Comparison of ENCODE assay signal across 9 mouse cellular contexts in the genomic region with DNA sequence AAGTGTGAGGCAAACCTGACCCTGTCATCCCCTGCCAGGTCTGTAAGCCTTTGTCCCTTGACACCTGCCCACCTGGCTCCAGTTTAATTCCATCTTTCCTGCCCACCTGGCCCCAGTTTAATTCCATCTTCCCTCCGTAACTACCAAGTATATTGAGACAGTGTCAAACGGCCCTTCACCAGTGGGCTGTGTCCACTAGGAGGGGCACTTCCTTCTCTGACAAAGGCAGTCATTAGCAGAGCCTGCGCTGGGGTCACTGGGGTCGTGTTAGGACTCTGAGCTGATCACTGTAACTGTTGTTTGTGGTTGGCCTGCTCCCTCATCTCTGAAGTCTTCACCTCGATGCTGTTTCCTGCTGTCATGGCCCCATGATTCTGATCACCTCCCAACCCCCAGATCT. TPM values are rescaled to one million over a fixed set of nuclear protein-coding genes. Genes with fewer than 3 reads are reported as not detected.
DNase-seq lines count a peak whose midpoint lies in the region; ATAC-seq and TF ChIP-seq lines count a peak whose summit lies in the region.
"Had no signal": no experiment of that assay in that cellular context is flagged by ENCODE, and none has a peak within 500 bp of the region (broad histone marks: within the 10 kb centered on the region; RNA-seq: fewer than 3 reads in every experiment).

No protein-coding gene starts in this region.

- H3K4me3 ChIP-seq in kidney, embryonic 16.5 days (ENCODE audit: low read length): no peak overlapping the region
- H3K4me3 ChIP-seq in ES-E14 (ENCODE audit: insufficient read depth in 1 of 2, low read depth in 1 of 2, low read length in 2 of 2, poor library complexity in 1 of 2, severe bottlenecking in 1 of 2): no peak overlapping the region
- H3K4me3 ChIP-seq: embryonic facial prominence, embryonic 12.5 days had no signal

- no peaks in the 10 kb centered on the region for H3K9me3 ChIP-seq in kidney, embryonic 16.5 days (ENCODE audit: low read length)
- H3K9me3 ChIP-seq in ES-E14 (ENCODE audit: control insufficient read depth, insufficient read depth, low read depth, low read length): no peaks in the 10 kb centered on the region
- H3K9me3 ChIP-seq: embryonic facial prominence, embryonic 12.5 days had no signal

- H3K4me1 ChIP-seq in kidney, embryonic 16.5 days (ENCODE audit: insufficient read depth, low read length): peaks cover 6% of the 10 kb centered on the region; the same call in 1 of the 2 replicates
- peaks cover 0 to 4% of the 10 kb centered on the region in 2 experiments; a peak in 1 of 4 replicates for H3K4me1 ChIP-seq in ES-E14 (ENCODE audit: control insufficient read depth in 2 of 2, insufficient read depth in 2 of 2, low read length in 2 of 2, poor library complexity in 1 of 2)
- H3K4me1 ChIP-seq: embryonic facial prominence, embryonic 12.5 days had no signal

- in situ Hi-C loops in ES-E14 (cut with MboI; ENCODE audit: low sequenced_read_pairs in 2 of 2, unreplicated experiment in 2 of 2): no loop called here

- H3K4me2 ChIP-seq in kidney, embryonic 16.5 days (replicated peaks; ENCODE audit: low read depth, low read length): no peak overlapping the region
- H3K4me2 ChIP-seq: embryonic facial prominence, embryonic 12.5 days; heart, embryonic 11.5 days had no signal

- intact Hi-C loops in left cerebral cortex, postnatal 14 days (cut with DNase I): no loop called here

- no peak overlapping the region for H3K9ac ChIP-seq in kidney, embryonic 16.5 days (replicated peaks; ENCODE audit: low read length)
- 0 out of 2 replicates have a peak overlapping the region, but pooled peaks have one; percentile 12 for H3K9ac ChIP-seq in ES-E14 (ENCODE audit: insufficient read depth, low read depth, low read length, poor library complexity, severe bottlenecking)
- H3K9ac ChIP-seq: embryonic facial prominence, embryonic 12.5 days had no signal

- H3K27me3 ChIP-seq in kidney, embryonic 16.5 days (ENCODE audit: insufficient read depth, low read length): no peaks in the 10 kb centered on the region
- H3K27me3 ChIP-seq: embryonic facial prominence, embryonic 12.5 days had no signal

- no peak for ATAC-seq in kidney, embryonic 16.5 days (ENCODE audit: low FRiP score, low TSS enrichment)
- ATAC-seq in erythroid progenitor cell, adult 5-6 weeks (replicated peaks; ENCODE audit: low FRiP score, poor library complexity, severe bottlenecking): no peak

- H3K36me3 ChIP-seq in kidney, embryonic 16.5 days (ENCODE audit: insufficient read depth, low read length): no peaks in the 10 kb centered on the region
- no peaks in the 10 kb centered on the region for H3K36me3 ChIP-seq in ES-E14 (ENCODE audit: control insufficient read depth, insufficient read depth, low read length, poor library complexity, severe bottlenecking)
- H3K36me3 ChIP-seq: embryonic facial prominence, embryonic 12.5 days had no signal

- 42% methylated on average over 5 of the region's 5 CpGs for WGBS in kidney, embryonic 16.5 days

- no peak overlapping the region for H3K27ac ChIP-seq in kidney, embryonic 16.5 days (ENCODE audit: low read length)
- H3K27ac ChIP-seq in ES-E14 (ENCODE audit: insufficient read depth, low read depth, low read length, poor library complexity, severe bottlenecking): no peak overlapping the region
- H3K27ac ChIP-seq: embryonic facial prominence, embryonic 12.5 days had no signal

- peak; percentile 31 for DNase-seq in kidney, adult 18-20 months
- DNase-seq in B cell, adult 2 months: peak; percentile 17 to 25
- no peak for DNase-seq in ES-E14 (ENCODE audit: low read depth, low spot score)
- DNase-seq in kidney, postnatal 14 days: peak; percentile 27
- no peak for DNase-seq in left cerebral cortex, postnatal 14 days (ENCODE audit: low spot score in 2 of 2)

TF ChIP-seq in ES-E14, 5 proteins besides CTCF, POLR2A, EP300 and RAD21:
- TF ChIP-seq HCFC1 (IDR thresholded peaks at IDR 0.05; ENCODE audit: borderline replicate concordance, insufficient read depth, low read length) (no peak), ZNF384 (IDR thresholded peaks at IDR 0.05; ENCODE audit: low read depth, low read length) (no peak), MAFK (IDR thresholded peaks at IDR 0.05; ENCODE audit: insufficient read depth, low read depth, low read length) (no peak), ZC3H11A (IDR thresholded peaks at IDR 0.05; ENCODE audit: borderline replicate concordance, low read depth, low read length) (no peak), CHD2 (IDR thresholded peaks at IDR 0.05; ENCODE audit: low read depth, low read length) (no peak)

RNA-seq across cellular contexts. Expression of a gene that starts 23.3 kb away (rescaled TPM):
- polyA plus RNA-seq in kidney, embryonic 16.5 days (2015; fragmentation: Nextera tagmentation; extraction: Ambion mirVana): 25.4 and 25.5 TPM in 2 replicates
- 3.5 and 4.4 TPM in 2 replicates for total RNA-seq in ES-E14 (2012; rRNA removed)
- 0.72 TPM in 1 of 2 replicates, not detected in the other for total RNA-seq in erythroid progenitor cell, adult 5-6 weeks (2015; ENCODE audit: low replicate concordance)
- total RNA-seq in erythroid progenitor cell, adult 5-6 weeks (2017; ENCODE audit: low replicate concordance): 0.39 and 1.3 TPM in 2 replicates
- 10 to 100 TPM; 10.9 to 13.0 TPM for total RNA-seq in left cerebral cortex, postnatal 14 days (2021)

RNA-seq across cellular contexts. Expression of a gene that starts 26.0 kb away (rescaled TPM):
- polyA plus RNA-seq in kidney, embryonic 16.5 days (2015; fragmentation: Nextera tagmentation; extraction: Ambion mirVana): 1.0 and 1.4 TPM in 2 replicates
- 1.8 and 2.2 TPM in 2 replicates for total RNA-seq in ES-E14 (2012; rRNA removed)
- 14.3 and 18.7 TPM in 2 replicates for total RNA-seq in erythroid progenitor cell, adult 5-6 weeks (2015; ENCODE audit: low replicate concordance)
- 2.1 and 3.9 TPM in 2 replicates for total RNA-seq in erythroid progenitor cell, adult 5-6 weeks (2017; ENCODE audit: low replicate concordance)
- under 1 TPM; 0.59 to 0.72 TPM for total RNA-seq in left cerebral cortex, postnatal 14 days (2021)

RNA-seq across cellular contexts. Expression of a gene that starts 48.2 kb away (rescaled TPM):
- polyA plus RNA-seq in kidney, embryonic 16.5 days (2015; fragmentation: Nextera tagmentation; extraction: Ambion mirVana): 105 and 108 TPM in 2 replicates
- 104 and 113 TPM in 2 replicates for total RNA-seq in ES-E14 (2012; rRNA removed)
- 16.8 and 18.0 TPM in 2 replicates for total RNA-seq in erythroid progenitor cell, adult 5-6 weeks (2015; ENCODE audit: low replicate concordance)
- total RNA-seq in erythroid progenitor cell, adult 5-6 weeks (2017; ENCODE audit: low replicate concordance): 25.8 and 29.0 TPM in 2 replicates
- 10 to 100 TPM; 45.9 to 50.3 TPM for total RNA-seq in left cerebral cortex, postnatal 14 days (2021)

RNA-seq across cellular contexts. Expression of a gene that starts 53.8 kb away (rescaled TPM):
- 10.6 and 11.3 TPM in 2 replicates for polyA plus RNA-seq in kidney, embryonic 16.5 days (2015; fragmentation: Nextera tagmentation; extraction: Ambion mirVana)
- 8.7 and 9.0 TPM in 2 replicates for total RNA-seq in ES-E14 (2012; rRNA removed)
- 0.42 TPM in 1 of 2 replicates, not detected in the other for total RNA-seq in erythroid progenitor cell, adult 5-6 weeks (2015; ENCODE audit: low replicate concordance)
- 2.4 TPM in 1 of 2 replicates, not detected in the other for total RNA-seq in erythroid progenitor cell, adult 5-6 weeks (2017; ENCODE audit: low replicate concordance)
- 1 to 10 TPM; 5.4 to 7.8 TPM for total RNA-seq in left cerebral cortex, postnatal 14 days (2021)

Comparison
In these comparisons a context has a peak if more than half of its experiments do, and no peak if none do; other contexts are left out.
1. DNase-seq: peak in kidney, adult 18-20 months (single experiment), B cell, adult 2 months (2 of 2) and kidney, postnatal 14 days (single experiment); none in ES-E14 (single experiment) and left cerebral cortex, postnatal 14 days (0 of 2).